Mouse (Mus musculus) forebrain, embryonic 14.5 days (tissue): ENCODE measurements at regions not wholly inside any gene's neighbourhood (a gene's known extent, or its start where the extent isn't known, plus 50 kb on each side); places are given as distances from the start of the nearest gene placed in this dataset.

Experiments
- ATAC-seq: fragments of 200-750 bp; cut with Nextera tagmentation; 2 replicates; pipeline ENCODE4 v1.8.0; 2017; ENCODE audit warnings: mild to moderate bottlenecking, moderate library complexity
- DNase-seq: peaks from one replicate; pipeline ENCODE4 v3.0.0-alpha.2; 2015; ENCODE audit warnings: low spot score
- H3K27ac ChIP-seq: fragments of 300-500 bp; sonication (generic); 2 replicates; pipeline ENCODE4 v1.5.1; 2014; ENCODE audit warnings: low read depth, mild to moderate bottlenecking, control low read depth, low read length, moderate library complexity
- H3K27me3 ChIP-seq: fragments of 300-500 bp; sonication (generic); replicated peaks from 2 replicates; pipeline ENCODE4 v1.6.1; 2014; ENCODE audit warnings: low read length, control low read depth, mixed read lengths; ENCODE audit not compliant: control insufficient read depth, insufficient read depth
- H3K36me3 ChIP-seq: fragments of 300-500 bp; sonication (generic); 2 replicates; pipeline ENCODE4 v1.6.1; 2014; ENCODE audit warnings: low read length, control low read depth; ENCODE audit not compliant: control insufficient read depth, insufficient read depth
- H3K4me1 ChIP-seq: fragments of 300-500 bp; sonication (generic); 2 replicates; pipeline ENCODE4 v1.6.1; 2014; ENCODE audit warnings: antibody characterized with exemption, low read length, control low read depth; ENCODE audit not compliant: control insufficient read depth, insufficient read depth
- H3K4me2 ChIP-seq: fragments of 300-500 bp; sonication (generic); 2 replicates; pipeline ENCODE4 v1.6.1; 2014; ENCODE audit warnings: mild to moderate bottlenecking, control low read depth, low read length
- H3K4me3 ChIP-seq: fragments of 300-500 bp; sonication (generic); 2 replicates; pipeline ENCODE4 v1.5.1; 2014; ENCODE audit warnings: low read depth, low read length, control low read depth
- H3K9ac ChIP-seq: fragments of 300-500 bp; sonication (generic); 2 replicates; pipeline ENCODE4 v1.6.1; 2014; ENCODE audit warnings: mild to moderate bottlenecking, low read length, control low read depth, moderate library complexity
- H3K9me3 ChIP-seq: fragments of 300-500 bp; sonication (generic); replicated peaks from 2 replicates; pipeline ENCODE4 v1.6.1; 2016; ENCODE audit warnings: low read length, control low read depth, mixed read lengths; ENCODE audit not compliant: control insufficient read depth
- WGBS: fragments of 180-500 bp; shearing (Covaris S2); extraction: QIAGEN DNeasy Blood & Tissue Kit; methylation state at CpG from one replicate; pipeline ENCODE4 v1.1.7; 2014; 5-methylcytosine and 5-hydroxymethylcytosine counted together

- H3K4me1 ChIP-seq, result no peaks in the 10 kb centered on the region
- DNase-seq, result no peak
- ATAC-seq, result no peak
- no peaks in the 10 kb centered on the region for H3K36me3 ChIP-seq
- H3K9me3 ChIP-seq, result no peaks in the 10 kb centered on the region
- H3K27me3 ChIP-seq, result no peaks in the 10 kb centered on the region
- no peak overlapping the region for H3K9ac ChIP-seq
- H3K4me3 ChIP-seq, result no peak overlapping the region
- H3K27ac ChIP-seq, result no peak overlapping the region
- 90% methylated on average over 7 of the region's 7 CpGs for WGBS
- no peak overlapping the region for H3K4me2 ChIP-seq
These were observed 81.1 kb upstream of the Ccdc71l start for GRCm38 (mm10) chr12:32297431-32297830.

DNA sequence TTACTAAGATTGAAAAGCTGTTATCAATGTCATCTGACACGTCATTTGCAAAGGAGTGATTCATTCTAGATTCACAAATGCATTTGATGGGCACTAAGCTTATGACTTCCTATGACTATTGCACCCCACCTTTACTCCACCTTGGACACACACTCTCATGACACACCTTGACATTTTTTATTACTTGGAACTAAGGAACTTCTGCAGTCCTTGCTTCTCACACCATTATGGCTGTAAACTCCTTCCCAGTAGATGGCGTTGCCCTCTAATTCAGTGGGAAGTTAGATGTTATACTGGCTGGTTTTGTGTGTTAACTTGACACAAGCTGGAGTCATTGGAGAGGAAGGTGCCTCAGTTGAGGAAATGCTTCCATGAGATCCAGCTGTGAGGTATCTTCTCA lies 78.8 kb upstream of the Ccdc71l start:
- Histone ChIP-seq H3K9ac (no peak overlapping the region), H3K4me1 (no peaks in the 10 kb centered on the region), H3K4me3 (no peak overlapping the region), H3K27ac (no peak overlapping the region), H3K9me3 (no peaks in the 10 kb centered on the region), H3K27me3 (no peaks in the 10 kb centered on the region), H3K4me2 (no peak overlapping the region), H3K36me3 (no peaks in the 10 kb centered on the region)
- WGBS, result 83% methylated on average over 2 of the region's 2 CpGs
- ATAC-seq (no peak), DNase-seq (no peak)

GRCm38 (mm10) chr12:32305736-32306135 lies 72.8 kb upstream of the Ccdc71l start:
- Histone ChIP-seq H3K27me3 (no peaks in the 10 kb centered on the region), H3K27ac (no peak overlapping the region), H3K4me1 (no peaks in the 10 kb centered on the region), H3K36me3 (no peaks in the 10 kb centered on the region), H3K9ac (no peak overlapping the region), H3K4me2 (no peak overlapping the region), H3K4me3 (no peak overlapping the region), H3K9me3 (no peaks in the 10 kb centered on the region)
- no peak for DNase-seq
- ATAC-seq, result no peak
- 88% methylated on average over 5 of the region's 5 CpGs for WGBS

- 93% methylated on average over 4 of the region's 4 CpGs for WGBS
- no peaks in the 10 kb centered on the region for H3K27me3 ChIP-seq
- H3K4me2 ChIP-seq, result no peak overlapping the region
- no peaks in the 10 kb centered on the region for H3K9me3 ChIP-seq
- no peaks in the 10 kb centered on the region for H3K4me1 ChIP-seq
- DNase-seq (no peak), ATAC-seq (no peak)
- no peak overlapping the region for H3K4me3 ChIP-seq
- H3K36me3 ChIP-seq, result no peaks in the 10 kb centered on the region
- no peak overlapping the region for H3K9ac ChIP-seq
- no peak overlapping the region for H3K27ac ChIP-seq
These were observed 72.2 kb upstream of the Ccdc71l start for GRCm38 (mm10) chr12:32306326-32306725.

- 86% methylated on average over 9 of the region's 9 CpGs for WGBS
- Histone ChIP-seq H3K4me2 (no peak overlapping the region), H3K36me3 (no peaks in the 10 kb centered on the region), H3K4me3 (no peak overlapping the region), H3K27me3 (no peaks in the 10 kb centered on the region), H3K27ac (no peak overlapping the region), H3K4me1 (no peaks in the 10 kb centered on the region), H3K9ac (no peak overlapping the region), H3K9me3 (no peaks in the 10 kb centered on the region)
- DNase-seq, result no peak
- no peak for ATAC-seq
These were observed 71.1 kb upstream of the Ccdc71l start for GRCm38 (mm10) chr12:32307280-32308006.

- Histone ChIP-seq H3K27me3 (no peaks in the 10 kb centered on the region), H3K9me3 (no peaks in the 10 kb centered on the region), H3K4me1 (no peaks in the 10 kb centered on the region), H3K4me3 (no peak overlapping the region), H3K36me3 (no peaks in the 10 kb centered on the region), H3K27ac (no peak overlapping the region), H3K9ac (no peak overlapping the region), H3K4me2 (no peak overlapping the region)
- DNase-seq (no peak), ATAC-seq (no peak)
- WGBS, result 82% methylated on average over 1 of the region's 1 CpGs
These were observed 63.3 kb upstream of the Ccdc71l start for GRCm38 (mm10) chr12:32315099-32315783.
